Mouse (Mus musculus): Measurements from ENCODE around the gene Cftr. TPM values are rescaled to one million over a fixed set of nuclear protein-coding genes. Genes with fewer than 3 reads are reported as not detected.

Gene Cftr
- polyA plus RNA-seq, 1 experiment from 2014 or later: 0.74 TPM

DNA sequence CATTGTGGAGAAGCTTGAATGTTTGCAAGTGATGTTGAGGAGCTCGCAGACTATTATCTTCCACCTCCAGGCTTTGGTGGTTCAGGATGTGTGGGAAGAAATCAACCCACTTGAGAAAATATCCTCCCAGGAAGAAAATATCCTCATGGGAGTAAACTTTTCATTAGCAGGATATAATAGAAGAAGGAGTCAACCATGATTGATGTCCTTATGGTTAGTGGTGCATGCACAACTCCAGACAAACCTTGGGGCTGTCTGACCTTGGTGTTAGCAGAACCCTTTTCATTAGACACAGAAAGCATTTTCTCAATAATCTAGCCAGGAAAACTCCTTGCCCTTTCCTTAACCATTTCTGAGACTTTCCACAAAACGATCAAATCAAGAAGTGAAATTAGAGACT is 173.8 kb downstream of the Cftr start:
- H3K27ac ChIP-seq (ENCODE audit: low read length): no peak overlapping the region
- 93% methylated on average over 2 of the region's 2 CpGs for WGBS
- no peak overlapping the region for H3K4me3 ChIP-seq (ENCODE audit: low read depth, low read length)
- no peaks in the 10 kb centered on the region for H3K9me3 ChIP-seq (replicated peaks; ENCODE audit: control insufficient read depth, low read length, poor library complexity, severe bottlenecking)
- no peak overlapping the region for H3K4me2 ChIP-seq (ENCODE audit: low read length)
- H3K4me1 ChIP-seq (ENCODE audit: control insufficient read depth, insufficient read depth, low read length): no peaks in the 10 kb centered on the region
- no peak overlapping the region for H3K9ac ChIP-seq (ENCODE audit: low read depth, low read length)
- no peaks in the 10 kb centered on the region for H3K27me3 ChIP-seq (ENCODE audit: control insufficient read depth, insufficient read depth, low read depth, low read length)
- ATAC-seq: no peak
- H3K36me3 ChIP-seq (ENCODE audit: control insufficient read depth, insufficient read depth, low read length): no peaks in the 10 kb centered on the region

GRCm38 (mm10) chr6:18349153-18349858 is 178.8 kb downstream of the Cftr start:
- Histone ChIP-seq H3K4me1 (ENCODE audit: control insufficient read depth, insufficient read depth, low read length) (no peaks in the 10 kb centered on the region), H3K9ac (ENCODE audit: low read depth, low read length) (no peak overlapping the region), H3K27me3 (ENCODE audit: control insufficient read depth, insufficient read depth, low read depth, low read length) (no peaks in the 10 kb centered on the region), H3K4me2 (ENCODE audit: low read length) (no peak overlapping the region), H3K36me3 (ENCODE audit: control insufficient read depth, insufficient read depth, low read length) (no peaks in the 10 kb centered on the region), H3K4me3 (ENCODE audit: low read depth, low read length) (no peak overlapping the region), H3K27ac (ENCODE audit: low read length) (no peak overlapping the region), H3K9me3 (replicated peaks; ENCODE audit: control insufficient read depth, low read length, poor library complexity, severe bottlenecking) (no peaks in the 10 kb centered on the region)
- no peak for ATAC-seq
- 81% methylated on average over 3 of the region's 3 CpGs for WGBS

GRCm38 (mm10) chr6:18360154-18360553 is 189.7 kb downstream of the Cftr start:
- Histone ChIP-seq H3K4me3 (ENCODE audit: low read depth, low read length) (no peak overlapping the region), H3K4me1 (ENCODE audit: control insufficient read depth, insufficient read depth, low read length) (no peaks in the 10 kb centered on the region), H3K9ac (ENCODE audit: low read depth, low read length) (no peak overlapping the region), H3K4me2 (ENCODE audit: low read length) (no peak overlapping the region), H3K27me3 (ENCODE audit: control insufficient read depth, insufficient read depth, low read depth, low read length) (no peaks in the 10 kb centered on the region), H3K36me3 (ENCODE audit: control insufficient read depth, insufficient read depth, low read length) (no peaks in the 10 kb centered on the region), H3K9me3 (replicated peaks; ENCODE audit: control insufficient read depth, low read length, poor library complexity, severe bottlenecking) (no peaks in the 10 kb centered on the region), H3K27ac (ENCODE audit: low read length) (no peak overlapping the region)
- 79% methylated on average over 1 of the region's 1 CpGs for WGBS
- no peak for ATAC-seq

GRCm38 (mm10) chr6:18360955-18361354 is 190.5 kb downstream of the Cftr start:
- Histone ChIP-seq H3K27me3 (ENCODE audit: control insufficient read depth, insufficient read depth, low read depth, low read length) (no peaks in the 10 kb centered on the region), H3K9me3 (replicated peaks; ENCODE audit: control insufficient read depth, low read length, poor library complexity, severe bottlenecking) (no peaks in the 10 kb centered on the region), H3K27ac (ENCODE audit: low read length) (no peak overlapping the region), H3K4me2 (ENCODE audit: low read length) (no peak overlapping the region), H3K4me1 (ENCODE audit: control insufficient read depth, insufficient read depth, low read length) (no peaks in the 10 kb centered on the region), H3K4me3 (ENCODE audit: low read depth, low read length) (no peak overlapping the region), H3K36me3 (ENCODE audit: control insufficient read depth, insufficient read depth, low read length) (no peaks in the 10 kb centered on the region), H3K9ac (ENCODE audit: low read depth, low read length) (no peak overlapping the region)
- ATAC-seq: no peak

GRCm38 (mm10) chr6:18362232-18362631 is 191.7 kb downstream of the Cftr start:
- Histone ChIP-seq H3K9ac (ENCODE audit: low read depth, low read length) (no peak overlapping the region), H3K4me1 (ENCODE audit: control insufficient read depth, insufficient read depth, low read length) (no peaks in the 10 kb centered on the region), H3K9me3 (replicated peaks; ENCODE audit: control insufficient read depth, low read length, poor library complexity, severe bottlenecking) (no peaks in the 10 kb centered on the region), H3K4me2 (ENCODE audit: low read length) (no peak overlapping the region), H3K27ac (ENCODE audit: low read length) (no peak overlapping the region), H3K36me3 (ENCODE audit: control insufficient read depth, insufficient read depth, low read length) (peaks cover 2% of the 10 kb centered on the region; the same call in 1 of the 2 replicates), H3K4me3 (ENCODE audit: low read depth, low read length) (no peak overlapping the region), H3K27me3 (ENCODE audit: control insufficient read depth, insufficient read depth, low read depth, low read length) (no peaks in the 10 kb centered on the region)
- no peak for ATAC-seq
- 91% methylated on average over 5 of the region's 5 CpGs for WGBS

DNA sequence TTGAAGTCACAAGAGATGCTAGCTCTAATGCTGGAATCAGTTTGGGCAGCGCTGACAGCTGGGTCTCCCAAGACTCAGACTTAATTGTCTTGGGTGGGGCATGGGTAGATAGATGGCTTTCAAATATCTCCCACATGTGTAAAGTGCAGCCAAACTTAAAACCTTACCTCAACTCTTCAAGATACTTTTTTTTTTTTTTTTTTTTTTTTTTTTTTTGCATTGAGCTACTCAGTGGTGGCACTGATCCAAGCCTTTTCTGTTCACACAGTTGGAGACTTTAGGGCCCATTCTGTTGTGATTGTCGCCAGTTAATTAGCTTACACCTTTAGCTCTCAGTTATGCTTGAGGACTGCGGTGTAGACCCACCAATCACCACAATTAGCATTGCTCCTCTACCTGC is 198.6 kb downstream of the Cftr start:
- no peak overlapping the region for H3K4me3 ChIP-seq (ENCODE audit: low read depth, low read length)
- H3K9me3 ChIP-seq (replicated peaks; ENCODE audit: control insufficient read depth, low read length, poor library complexity, severe bottlenecking): no peaks in the 10 kb centered on the region
- no peaks in the 10 kb centered on the region for H3K4me1 ChIP-seq (ENCODE audit: control insufficient read depth, insufficient read depth, low read length)
- no peak overlapping the region for H3K9ac ChIP-seq (ENCODE audit: low read depth, low read length)
- H3K27me3 ChIP-seq (ENCODE audit: control insufficient read depth, insufficient read depth, low read depth, low read length): no peaks in the 10 kb centered on the region
- ATAC-seq: no peak
- H3K27ac ChIP-seq (ENCODE audit: low read length): no peak overlapping the region
- WGBS: 53% methylated on average over 3 of the region's 3 CpGs
- no peak overlapping the region for H3K4me2 ChIP-seq (ENCODE audit: low read length)
- H3K36me3 ChIP-seq (ENCODE audit: control insufficient read depth, insufficient read depth, low read length): peaks cover 4% of the 10 kb centered on the region; the same call in 1 of the 2 replicates

DNA sequence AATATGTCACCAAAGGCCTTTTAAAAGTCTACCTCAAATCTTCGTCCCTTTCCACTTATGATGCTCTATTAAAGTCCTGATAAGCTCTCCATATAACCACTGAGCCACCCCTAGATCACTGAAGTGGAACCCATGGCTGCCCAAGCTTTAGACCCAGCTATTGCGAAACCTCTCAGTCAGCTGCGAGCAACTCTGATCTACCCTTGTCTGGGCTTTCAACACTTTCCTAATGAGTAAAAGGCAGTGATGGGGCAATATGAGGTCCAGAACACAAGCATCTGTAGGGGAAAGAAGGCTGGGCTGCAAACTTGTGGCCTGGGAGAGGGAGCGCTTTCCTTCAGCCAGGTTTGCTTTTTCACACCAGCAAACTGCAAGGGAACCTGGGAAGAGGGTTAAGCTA is 199.2 kb downstream of the Cftr start:
- Histone ChIP-seq H3K36me3 (ENCODE audit: control insufficient read depth, insufficient read depth, low read length) (peaks cover 4% of the 10 kb centered on the region; the same call in 1 of the 2 replicates), H3K9me3 (replicated peaks; ENCODE audit: control insufficient read depth, low read length, poor library complexity, severe bottlenecking) (no peaks in the 10 kb centered on the region), H3K4me3 (ENCODE audit: low read depth, low read length) (no peak overlapping the region), H3K4me1 (ENCODE audit: control insufficient read depth, insufficient read depth, low read length) (no peaks in the 10 kb centered on the region), H3K9ac (ENCODE audit: low read depth, low read length) (no peak overlapping the region), H3K27me3 (ENCODE audit: control insufficient read depth, insufficient read depth, low read depth, low read length) (no peaks in the 10 kb centered on the region), H3K4me2 (ENCODE audit: low read length) (no peak overlapping the region), H3K27ac (ENCODE audit: low read length) (no peak overlapping the region)
- ATAC-seq: no peak
- WGBS: 92% methylated on average over 4 of the region's 4 CpGs

Other genes starting within 250 kb of the Cftr start
- gene Wnt2, start 140.1 kb upstream of the Cftr start, polyA plus RNA-seq (2015; fragmentation: Nextera tagmentation; extraction: Ambion mirVana): 0.23 and 0.30 TPM in 2 replicates
- not detected in 2 replicates for gene Asz1, start 61.6 kb upstream of the Cftr start, polyA plus RNA-seq (2015; fragmentation: Nextera tagmentation; extraction: Ambion mirVana)

Data from midbrain, embryonic 16.5 days (tissue).